Mouse (Mus musculus): ENCODE results near the gene Zfp784. TPM values are rescaled to one million over a fixed set of nuclear protein-coding genes. Genes with fewer than 3 reads are reported as not detected.

Gene Zfp784
- polyA plus RNA-seq, 1 experiment from 2014 or later: 4.1 TPM

DNA sequence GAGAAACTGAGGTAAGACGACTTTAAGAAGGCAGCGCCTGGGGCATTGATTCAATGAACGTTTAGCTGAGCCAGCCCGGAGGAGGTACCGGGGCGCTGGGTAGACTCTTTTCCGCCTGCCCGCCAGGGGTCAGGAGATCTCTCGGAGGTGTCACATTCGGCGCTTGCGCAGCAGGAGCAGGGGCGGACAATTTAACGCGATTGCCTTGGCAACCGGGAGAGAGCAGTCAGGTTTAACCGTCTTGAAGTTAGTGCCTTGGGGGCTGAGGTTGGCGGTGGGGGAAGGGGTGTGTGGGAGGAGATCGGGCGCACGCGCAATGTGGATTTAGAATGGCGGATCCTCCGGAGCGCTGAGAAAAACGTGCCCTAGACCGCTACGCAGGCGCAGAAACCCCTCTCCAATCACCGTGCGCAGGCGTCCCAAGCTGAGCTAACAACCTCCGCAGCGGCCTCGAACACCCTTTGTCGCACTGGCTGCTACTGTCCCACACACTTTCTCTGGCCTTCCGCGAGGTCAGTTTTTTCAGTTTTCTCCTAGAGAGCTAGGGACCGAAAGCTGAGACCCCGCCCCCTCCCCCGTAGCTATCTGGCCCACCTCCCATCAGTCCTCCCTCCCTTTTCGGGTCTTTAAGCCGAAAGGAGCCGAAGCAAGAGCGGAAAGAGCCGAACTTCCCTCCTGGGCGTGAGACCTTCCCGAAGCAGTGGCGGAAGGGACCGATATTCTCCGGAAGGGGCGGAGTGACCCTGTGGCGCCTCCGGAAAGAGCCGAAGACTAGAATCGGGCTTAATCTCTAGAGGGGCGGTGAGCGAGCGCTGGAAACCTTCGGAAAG, 22.9 kb upstream of the Zfp784 start:
- DNase-seq (ENCODE audit: low spot score): peak; percentile 95
- ATAC-seq (ENCODE audit: low FRiP score, low TSS enrichment): peak; percentile 93
- Histone ChIP-seq H3K27me3 (ENCODE audit: control insufficient read depth, insufficient read depth, low read length) (no peaks in the 10 kb centered on the region), H3K9me3 (ENCODE audit: control insufficient read depth, low read length) (no peaks in the 10 kb centered on the region), H3K4me1 (replicated peaks; ENCODE audit: control insufficient read depth, insufficient read depth) (0 out of 2 replicates have a peak, but pooled peaks cover 4% of the 10 kb centered on the region), H3K9ac (ENCODE audit: low read length) (peak overlapping the region; percentile 96), H3K4me3 (ENCODE audit: low read depth, low read length) (peak overlapping the region; percentile 67), H3K27ac (replicated peaks) (peak overlapping the region; percentile 99), H3K36me3 (ENCODE audit: control insufficient read depth, insufficient read depth, low read length) (no peaks in the 10 kb centered on the region; the same call in 1 of the 2 replicates), H3K4me2 (replicated peaks; ENCODE audit: low read depth) (peak overlapping the region; percentile 90)
- under 1% methylated on average over 60 of the region's 60 CpGs for WGBS
- peak; percentile 79 for TF ChIP-seq CTCF (IDR thresholded peaks at IDR 0.05; ENCODE audit: low read depth)
- no peak for TF ChIP-seq EP300 (optimal IDR thresholded peaks at IDR 0.05)

GRCm38 (mm10) chr7:5060239-5060731, 22.0 kb upstream of the Zfp784 start:
- H3K4me1 ChIP-seq (replicated peaks; ENCODE audit: control insufficient read depth, insufficient read depth): 0 out of 2 replicates have a peak, but pooled peaks cover 4% of the 10 kb centered on the region
- TF ChIP-seq EP300 (optimal IDR thresholded peaks at IDR 0.05) (no peak), CTCF (IDR thresholded peaks at IDR 0.05; ENCODE audit: low read depth) (peak; percentile 87)
- WGBS: 4% methylated on average over 25 of the region's 27 CpGs

DNA sequence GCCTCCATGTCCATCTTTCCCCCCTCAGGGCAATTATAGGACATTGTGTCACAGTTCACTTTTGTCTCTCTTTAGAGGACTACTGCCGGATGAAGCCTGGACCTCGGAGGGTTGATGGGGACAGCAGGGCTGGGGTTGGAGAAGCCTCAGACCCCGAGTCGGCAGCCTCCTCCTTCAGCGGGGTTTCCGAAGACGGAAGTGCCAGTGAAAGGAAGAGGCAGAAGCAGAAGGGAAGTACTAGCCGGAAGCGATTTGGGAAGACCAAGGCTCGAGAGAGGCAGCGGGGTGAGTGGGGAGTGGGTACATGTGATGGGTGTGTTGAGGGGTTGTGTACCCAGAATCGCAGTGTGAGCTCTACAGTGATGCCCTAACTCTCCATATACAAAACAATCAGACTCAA, 21.2 kb upstream of the Zfp784 start:
- 94% methylated on average over 12 of the region's 12 CpGs for WGBS
- Histone ChIP-seq H3K4me1 (replicated peaks; ENCODE audit: control insufficient read depth, insufficient read depth) (0 out of 2 replicates have a peak, but pooled peaks cover 4% of the 10 kb centered on the region), H3K4me3 (ENCODE audit: low read depth, low read length) (no peak overlapping the region), H3K9ac (ENCODE audit: low read length) (no peak overlapping the region), H3K27me3 (ENCODE audit: control insufficient read depth, insufficient read depth, low read length) (peaks cover 7% of the 10 kb centered on the region; the same call in 1 of the 2 replicates), H3K27ac (replicated peaks) (no peak overlapping the region), H3K9me3 (ENCODE audit: control insufficient read depth, low read length) (no peaks in the 10 kb centered on the region), H3K4me2 (replicated peaks; ENCODE audit: low read depth) (no peak overlapping the region), H3K36me3 (ENCODE audit: control insufficient read depth, insufficient read depth, low read length) (no peaks in the 10 kb centered on the region)
- TF ChIP-seq CTCF (IDR thresholded peaks at IDR 0.05; ENCODE audit: low read depth): no peak
- no peak for ATAC-seq (ENCODE audit: low FRiP score, low TSS enrichment)
- DNase-seq (ENCODE audit: low spot score): no peak

More at GRCm38 (mm10) chr7:5060239-5060731, 22.0 kb upstream of the Zfp784 start:
- Histone ChIP-seq H3K4me2 (replicated peaks; ENCODE audit: low read depth) (peak overlapping the region; percentile 90), H3K27ac (replicated peaks) (peak overlapping the region; percentile 99), H3K9me3 (ENCODE audit: control insufficient read depth, low read length) (no peaks in the 10 kb centered on the region), H3K36me3 (ENCODE audit: control insufficient read depth, insufficient read depth, low read length) (no peaks in the 10 kb centered on the region), H3K4me3 (ENCODE audit: low read depth, low read length) (peak overlapping the region; percentile 67), H3K9ac (ENCODE audit: low read length) (peak overlapping the region; percentile 96), H3K27me3 (ENCODE audit: control insufficient read depth, insufficient read depth, low read length) (peaks cover 5% of the 10 kb centered on the region; the same call in 1 of the 2 replicates)
- ATAC-seq (ENCODE audit: low FRiP score, low TSS enrichment) (no peak), DNase-seq (ENCODE audit: low spot score) (peak; percentile 84)

DNA sequence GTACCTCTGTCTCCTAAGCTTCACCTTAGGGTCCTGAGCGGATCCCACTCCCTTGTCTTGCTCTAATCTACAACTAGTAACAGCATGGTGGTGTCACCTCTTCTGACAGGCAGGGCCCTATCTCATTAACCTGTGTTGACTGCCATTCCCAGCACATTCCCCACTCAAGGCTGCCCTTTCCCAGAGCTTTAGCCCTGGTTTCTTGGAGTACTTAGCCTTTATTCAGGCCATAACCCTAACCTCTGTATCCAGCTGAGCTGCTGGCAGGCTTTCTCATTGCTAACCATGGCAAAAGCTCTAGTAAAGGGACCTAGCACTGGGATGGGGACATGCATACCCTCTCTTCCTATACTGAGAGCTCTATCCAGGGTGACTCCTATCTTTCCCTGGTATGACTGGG, 20.4 kb upstream of the Zfp784 start:
- no peaks in the 10 kb centered on the region for H3K9me3 ChIP-seq (ENCODE audit: control insufficient read depth, low read length)
- 0 out of 2 replicates have a peak, but pooled peaks cover 4% of the 10 kb centered on the region for H3K4me1 ChIP-seq (replicated peaks; ENCODE audit: control insufficient read depth, insufficient read depth)
- 100% methylated on average over 1 of the region's 1 CpGs for WGBS
- H3K4me3 ChIP-seq (ENCODE audit: low read depth, low read length): no peak overlapping the region
- ATAC-seq (ENCODE audit: low FRiP score, low TSS enrichment): no peak
- peaks cover 7% of the 10 kb centered on the region; the same call in 1 of the 2 replicates for H3K27me3 ChIP-seq (ENCODE audit: control insufficient read depth, insufficient read depth, low read length)
- H3K36me3 ChIP-seq (ENCODE audit: control insufficient read depth, insufficient read depth, low read length): no peaks in the 10 kb centered on the region
- DNase-seq (ENCODE audit: low spot score): no peak
- no peak for TF ChIP-seq CTCF (IDR thresholded peaks at IDR 0.05; ENCODE audit: low read depth)
- no peak for TF ChIP-seq EP300 (optimal IDR thresholded peaks at IDR 0.05)
- no peak overlapping the region for H3K9ac ChIP-seq (ENCODE audit: low read length)
- H3K27ac ChIP-seq (replicated peaks): no peak overlapping the region
- H3K4me2 ChIP-seq (replicated peaks; ENCODE audit: low read depth): no peak overlapping the region

GRCm38 (mm10) chr7:5057804-5058203, 19.6 kb upstream of the Zfp784 start:
- ATAC-seq (ENCODE audit: low FRiP score, low TSS enrichment) (no peak), DNase-seq (ENCODE audit: low spot score) (no peak)
- Histone ChIP-seq H3K4me2 (replicated peaks; ENCODE audit: low read depth) (no peak overlapping the region), H3K36me3 (ENCODE audit: control insufficient read depth, insufficient read depth, low read length) (no peaks in the 10 kb centered on the region), H3K4me1 (replicated peaks; ENCODE audit: control insufficient read depth, insufficient read depth) (peaks cover 8% of the 10 kb centered on the region), H3K9me3 (ENCODE audit: control insufficient read depth, low read length) (no peaks in the 10 kb centered on the region), H3K27ac (replicated peaks) (no peak overlapping the region), H3K4me3 (ENCODE audit: low read depth, low read length) (no peak overlapping the region), H3K9ac (ENCODE audit: low read length) (no peak overlapping the region), H3K27me3 (ENCODE audit: control insufficient read depth, insufficient read depth, low read length) (peaks cover 7% of the 10 kb centered on the region; the same call in 1 of the 2 replicates)
- TF ChIP-seq EP300 (optimal IDR thresholded peaks at IDR 0.05) (no peak), CTCF (IDR thresholded peaks at IDR 0.05; ENCODE audit: low read depth) (peak; percentile 45)
- WGBS: 46% methylated on average over 11 of the region's 11 CpGs

- Histone ChIP-seq H3K4me1 (replicated peaks; ENCODE audit: control insufficient read depth, insufficient read depth) (peaks cover 10% of the 10 kb centered on the region), H3K36me3 (ENCODE audit: control insufficient read depth, insufficient read depth, low read length) (no peaks in the 10 kb centered on the region), H3K4me2 (replicated peaks; ENCODE audit: low read depth) (peak overlapping the region; percentile 69), H3K9me3 (ENCODE audit: control insufficient read depth, low read length) (no peaks in the 10 kb centered on the region), H3K27me3 (ENCODE audit: control insufficient read depth, insufficient read depth, low read length) (peaks cover 7% of the 10 kb centered on the region; the same call in 1 of the 2 replicates), H3K9ac (ENCODE audit: low read length) (peak overlapping the region; percentile 63), H3K4me3 (ENCODE audit: low read depth, low read length) (peak overlapping the region; percentile 51), H3K27ac (replicated peaks) (no peak overlapping the region)
- WGBS: 33% methylated on average over 8 of the region's 8 CpGs
- TF ChIP-seq CTCF (IDR thresholded peaks at IDR 0.05; ENCODE audit: low read depth) (no peak), EP300 (optimal IDR thresholded peaks at IDR 0.05) (no peak)
- DNase-seq (ENCODE audit: low spot score) (no peak), ATAC-seq (ENCODE audit: low FRiP score, low TSS enrichment) (no peak)
These were observed 19.1 kb upstream of the Zfp784 start for GRCm38 (mm10) chr7:5057381-5057780.
